Mouse (Mus musculus) embryonic facial prominence, embryonic 11.5 days (tissue): ENCODE results near the gene Crybg2. TPM values are rescaled to one million over a fixed set of nuclear protein-coding genes. Genes with fewer than 3 reads are reported as not detected.

Experiments used
- ATAC-seq: fragments of 200-750 bp; cut with Nextera tagmentation; replicated peaks from 2 replicates; pipeline ENCODE4 v1.8.0; 2017; ENCODE audit warnings: low read depth; ENCODE audit not compliant: insufficient number of reproducible peaks, low FRiP score, low TSS enrichment
- DNase-seq: peaks from one replicate; pipeline ENCODE4 v3.0.0-alpha.2; 2015; ENCODE audit warnings: low spot score
- H3K27ac ChIP-seq: fragments of 300-500 bp; sonication (generic); replicated peaks from 2 replicates; pipeline ENCODE4 v1.5.1; 2014; ENCODE audit warnings: mild to moderate bottlenecking, low read depth, low read length, control low read depth
- H3K27me3 ChIP-seq: fragments of 300-500 bp; sonication (generic); 2 replicates; pipeline ENCODE4 v1.6.1; 2014; ENCODE audit warnings: mild to moderate bottlenecking, low read length, moderate library complexity, mixed read lengths; ENCODE audit not compliant: control insufficient read depth, insufficient read depth
- H3K36me3 ChIP-seq: fragments of 300-500 bp; sonication (generic); replicated peaks from 2 replicates; pipeline ENCODE4 v1.6.1; 2014; ENCODE audit warnings: low read depth, mild to moderate bottlenecking, low read length, moderate library complexity, mixed read lengths; ENCODE audit not compliant: control insufficient read depth, insufficient read depth
- H3K4me1 ChIP-seq: fragments of 300-500 bp; sonication (generic); 2 replicates; pipeline ENCODE4 v1.6.1; 2014; ENCODE audit warnings: low read length, mixed read lengths; ENCODE audit not compliant: control insufficient read depth, insufficient read depth
- H3K4me2 ChIP-seq: fragments of 300-500 bp; sonication (generic); 2 replicates; pipeline ENCODE4 v1.6.1; 2014; ENCODE audit warnings: low read depth, mild to moderate bottlenecking, control low read depth, low read length, moderate library complexity
- H3K4me3 ChIP-seq: fragments of 300-500 bp; sonication (generic); 2 replicates; pipeline ENCODE4 v1.5.1; 2014; ENCODE audit warnings: low read depth, low read length, control low read depth
- H3K9ac ChIP-seq: fragments of 300-500 bp; sonication (generic); replicated peaks from 2 replicates; pipeline ENCODE4 v1.6.1; 2014; ENCODE audit warnings: mild to moderate bottlenecking, control low read depth, low read length
- H3K9me3 ChIP-seq: fragments of 300-500 bp; sonication (generic); replicated peaks from 2 replicates; pipeline ENCODE4 v1.6.1; 2016; ENCODE audit warnings: mild to moderate bottlenecking, low read length, inconsistent platforms, mixed read lengths; ENCODE audit not compliant: control insufficient read depth
- WGBS: fragments of 180-500 bp; shearing (Covaris S2); extraction: QIAGEN DNeasy Blood & Tissue Kit; methylation state at CpG from one replicate; pipeline ENCODE4 v1.1.7; 2014; 5-methylcytosine and 5-hydroxymethylcytosine counted together
- polyA plus RNA-seq: library from polyadenylated mRNA; unstranded; fragments of >200 nt; fragmentation: Nextera tagmentation; extraction: Ambion mirVana; gene quantifications from 2 replicates; pipeline ENCODE4 v1.2.1, GENCODE M21; 2014

Gene Crybg2
- polyA plus RNA-seq: 1.8 and 3.6 TPM in 2 replicates

GRCm38 (mm10) chr4:134060135-134060865, at the start of gene Crybg2:
Gene Crybg2, plus strand, starts transcription at chr4:134060815.
- H3K4me3 ChIP-seq: no peak within 1 kb of the TSS
- DNase-seq: no peak
- H3K9me3 ChIP-seq: no peaks in the 10 kb centered on the region
- H3K27me3 ChIP-seq: peaks cover 4% of the 10 kb centered on the region; the same call in 1 of the 2 replicates
- H3K9ac ChIP-seq: 0 out of 2 replicates have a peak within 1 kb of the TSS, but pooled peaks have one; percentile 1
- no peaks in the 10 kb centered on the region for H3K4me1 ChIP-seq
- H3K27ac ChIP-seq: no peak within 1 kb of the TSS
- no peak for ATAC-seq
- no peak within 1 kb of the TSS; the same call in 1 of the 2 replicates for H3K4me2 ChIP-seq
- 40% methylated on average over 28 of the region's 28 CpGs for WGBS
- no peaks in the 10 kb centered on the region for H3K36me3 ChIP-seq

DNA sequence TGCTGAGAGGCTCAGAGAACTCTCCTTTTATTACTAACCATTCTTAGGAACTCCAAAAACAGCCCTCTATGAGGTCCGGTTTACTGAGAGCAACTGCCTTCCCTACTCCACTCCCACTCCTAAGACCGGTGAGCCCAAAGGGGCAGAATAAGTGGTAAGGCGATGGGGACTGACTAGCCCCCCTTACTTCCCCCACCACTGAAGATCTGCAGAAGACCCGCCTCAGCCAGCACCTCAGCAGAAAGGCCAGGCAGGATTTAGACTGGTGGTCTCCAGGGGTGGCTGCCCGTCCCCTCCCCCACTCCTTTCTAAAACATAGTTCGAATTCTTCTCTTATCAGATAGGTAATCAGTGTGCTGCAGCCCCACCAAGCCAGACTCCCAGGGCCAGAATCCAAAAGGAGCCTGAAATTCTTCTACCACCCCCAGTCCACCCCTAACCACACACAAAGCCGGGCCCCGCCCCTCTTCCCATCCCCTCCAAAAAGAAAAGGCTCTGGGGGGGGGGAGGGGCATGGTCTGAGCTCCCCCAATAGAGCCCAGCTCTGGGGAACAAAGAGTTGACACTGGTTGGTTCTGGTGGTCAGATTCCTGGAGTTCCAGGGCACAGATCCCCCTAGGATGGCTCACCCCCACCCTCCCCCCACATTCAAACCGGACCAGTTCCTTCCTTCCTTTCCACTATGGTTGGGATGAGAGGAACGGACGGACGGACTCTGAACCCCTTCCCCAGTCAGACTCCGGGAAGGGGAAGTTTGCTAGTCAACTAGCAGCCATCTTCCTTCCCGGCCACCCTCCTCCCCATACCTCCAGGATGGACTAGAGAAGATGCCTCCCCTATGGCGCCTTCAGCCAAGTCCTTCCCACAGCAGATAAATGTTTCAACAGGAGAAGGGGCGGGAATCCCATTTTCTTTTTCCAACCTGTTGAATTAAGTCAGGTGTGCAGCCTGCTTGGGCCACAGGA, 48.9 kb upstream of the Crybg2 start:
- H3K27me3 ChIP-seq: no peaks in the 10 kb centered on the region
- 12% methylated on average over 16 of the region's 16 CpGs for WGBS
- H3K4me1 ChIP-seq: peaks cover 3% of the 10 kb centered on the region; the same call in 1 of the 2 replicates
- H3K27ac ChIP-seq: no peak overlapping the region
- DNase-seq: peak; percentile 59
- peak; percentile 58; the same call in 1 of the 2 replicates for ATAC-seq
- H3K4me3 ChIP-seq: no peak overlapping the region
- H3K9me3 ChIP-seq: no peaks in the 10 kb centered on the region
- H3K9ac ChIP-seq: 0 out of 2 replicates have a peak overlapping the region, but pooled peaks have one; percentile 13
- H3K36me3 ChIP-seq: no peaks in the 10 kb centered on the region
- H3K4me2 ChIP-seq: peak overlapping the region; percentile 16; the same call in 1 of the 2 replicates

DNA sequence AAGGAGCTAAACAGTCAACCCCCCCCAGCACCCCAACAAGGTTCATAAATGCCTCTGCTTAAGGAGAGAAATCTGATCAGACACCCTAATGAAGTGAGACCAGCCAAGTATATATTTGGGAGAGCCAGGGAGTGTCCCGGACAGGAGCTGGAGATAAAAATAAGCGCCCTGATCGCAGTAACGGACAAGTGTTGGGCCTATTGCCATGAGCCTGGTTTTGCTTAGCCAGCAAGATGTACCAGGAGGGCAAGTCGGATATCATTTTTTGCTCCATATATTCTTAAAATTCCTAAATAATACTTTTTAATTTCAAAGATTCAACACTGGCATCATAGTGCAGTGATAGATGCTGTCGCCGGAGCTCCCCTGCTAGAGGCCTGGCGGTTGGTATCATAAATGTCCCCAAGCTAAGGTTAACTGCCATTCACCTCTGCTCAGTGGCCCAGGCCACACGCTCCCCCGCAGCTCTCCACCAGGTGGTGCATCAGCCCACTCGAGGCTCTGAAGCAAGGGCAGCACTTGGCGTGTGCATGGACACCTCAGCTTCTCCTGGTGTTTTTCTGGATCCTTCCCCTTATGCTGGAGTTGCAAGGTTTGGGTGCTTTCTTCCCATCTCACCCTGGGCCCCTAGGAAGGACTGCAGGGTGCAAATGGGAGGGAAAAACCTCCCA, 47.6 kb upstream of the Crybg2 start:
- no peak for ATAC-seq

GRCm38 (mm10) chr4:134016208-134016607, 44.4 kb upstream of the Crybg2 start:
- no peak overlapping the region for H3K9ac ChIP-seq
- H3K36me3 ChIP-seq: no peaks in the 10 kb centered on the region
- H3K4me1 ChIP-seq: peaks cover 19% of the 10 kb centered on the region
- no peak overlapping the region for H3K27ac ChIP-seq
- H3K27me3 ChIP-seq: no peaks in the 10 kb centered on the region
- no peak for DNase-seq
- H3K9me3 ChIP-seq: no peaks in the 10 kb centered on the region
- no peak for ATAC-seq
- no peak overlapping the region for H3K4me2 ChIP-seq
- WGBS: 6% methylated on average over 7 of the region's 7 CpGs
- H3K4me3 ChIP-seq: no peak overlapping the region

More for the DNA sequence above, 47.6 kb upstream of the Crybg2 start:
- Histone ChIP-seq H3K4me1 (peaks cover 12% of the 10 kb centered on the region), H3K27ac (no peak overlapping the region), H3K27me3 (no peaks in the 10 kb centered on the region), H3K9ac (no peak overlapping the region), H3K9me3 (no peaks in the 10 kb centered on the region), H3K4me3 (no peak overlapping the region), H3K4me2 (no peak overlapping the region), H3K36me3 (no peaks in the 10 kb centered on the region)
- peak; percentile 53 for DNase-seq
- WGBS: 46% methylated on average over 12 of the region's 12 CpGs

DNA sequence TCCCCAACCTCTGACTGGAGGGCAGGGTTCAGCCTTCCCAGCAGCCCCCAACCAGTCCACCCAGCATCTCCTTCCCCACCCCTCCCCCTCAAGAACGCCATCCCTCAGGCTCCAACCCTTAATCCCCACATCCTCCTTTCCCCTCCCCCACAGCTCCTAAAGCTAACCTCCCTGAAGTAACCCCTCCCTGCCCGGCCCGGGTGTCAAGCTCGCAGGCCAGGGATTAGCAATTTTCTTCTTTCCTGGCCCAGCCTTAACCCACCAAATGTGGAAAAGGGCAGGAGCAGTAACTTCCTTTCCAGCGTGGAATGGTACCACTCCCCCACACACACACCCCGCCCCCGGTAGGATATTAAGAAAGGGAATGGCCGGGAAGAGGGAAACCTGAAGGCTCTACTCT, 43.8 kb upstream of the Crybg2 start:
- peak overlapping the region; percentile 41 for H3K4me3 ChIP-seq
- H3K9me3 ChIP-seq: no peaks in the 10 kb centered on the region
- H3K27ac ChIP-seq: peak overlapping the region; percentile 54
- H3K9ac ChIP-seq: peak overlapping the region; percentile 42
- H3K36me3 ChIP-seq: no peaks in the 10 kb centered on the region
- WGBS: 2% methylated on average over 8 of the region's 8 CpGs
- no peaks in the 10 kb centered on the region for H3K27me3 ChIP-seq
- peaks cover 19% of the 10 kb centered on the region for H3K4me1 ChIP-seq
- H3K4me2 ChIP-seq: peak overlapping the region; percentile 62
- ATAC-seq (no peak), DNase-seq (peak; percentile 78)

GRCm38 (mm10) chr4:134017201-134017865, 43.3 kb upstream of the Crybg2 start:
- no peaks in the 10 kb centered on the region for H3K9me3 ChIP-seq
- peaks cover 17% of the 10 kb centered on the region for H3K4me1 ChIP-seq
- DNase-seq (peak; percentile 70), ATAC-seq (no peak)
- H3K36me3 ChIP-seq: no peaks in the 10 kb centered on the region
- H3K27me3 ChIP-seq: no peaks in the 10 kb centered on the region
- peak overlapping the region; percentile 62 for H3K4me2 ChIP-seq
- WGBS: 1% methylated on average over 21 of the region's 21 CpGs
- peak overlapping the region; percentile 42 for H3K9ac ChIP-seq
- H3K27ac ChIP-seq: peak overlapping the region; percentile 54
- H3K4me3 ChIP-seq: peak overlapping the region; percentile 41

DNA sequence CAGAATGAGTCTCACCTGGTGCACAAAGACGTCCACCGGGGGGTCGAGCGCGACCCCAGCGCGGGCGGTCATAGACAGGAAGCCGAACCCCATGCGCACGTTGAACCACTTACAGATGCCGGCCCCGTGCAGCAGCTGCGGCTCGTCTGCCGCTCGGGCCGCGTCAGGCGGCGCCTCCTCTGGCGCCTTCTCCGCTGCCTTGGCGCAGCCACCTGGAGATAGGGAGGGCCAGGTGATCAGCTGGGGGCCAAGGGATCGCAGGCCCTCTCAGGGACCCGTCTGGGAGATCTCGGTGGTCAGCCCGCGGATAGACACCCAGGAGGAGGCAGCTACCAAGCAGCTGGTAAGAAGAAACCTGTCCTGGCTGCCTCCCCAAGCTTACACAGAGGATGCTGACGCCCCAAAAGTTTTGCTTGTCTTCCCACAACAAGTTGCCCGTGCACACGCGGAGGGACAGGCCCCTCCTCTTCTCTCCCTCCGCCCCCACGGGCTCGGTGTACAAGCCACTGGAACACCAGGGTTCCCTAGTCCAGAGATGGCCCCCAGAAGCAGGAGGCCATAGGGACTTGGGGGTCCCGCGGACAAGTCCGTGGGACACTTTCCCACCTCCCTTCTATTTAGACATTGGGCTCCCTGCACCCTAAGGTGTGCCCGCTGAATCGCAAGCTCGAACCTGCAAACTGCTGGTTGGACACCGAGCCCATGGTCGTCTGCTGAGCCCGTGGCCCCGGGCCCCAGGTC, 42.4 kb upstream of the Crybg2 start:
- no peaks in the 10 kb centered on the region for H3K27me3 ChIP-seq
- peak overlapping the region; percentile 62 for H3K4me2 ChIP-seq
- peak overlapping the region; percentile 41 for H3K4me3 ChIP-seq
- peak overlapping the region; percentile 54 for H3K27ac ChIP-seq
- ATAC-seq: no peak
- peak overlapping the region; percentile 42 for H3K9ac ChIP-seq
- peak; percentile 75 for DNase-seq
- peaks cover 17% of the 10 kb centered on the region for H3K4me1 ChIP-seq
- WGBS: under 1% methylated on average over 46 of the region's 46 CpGs
- H3K9me3 ChIP-seq: no peaks in the 10 kb centered on the region
- no peaks in the 10 kb centered on the region for H3K36me3 ChIP-seq
